16 mouse cellular contexts compared by ENCODE assay signal in the genomic region with DNA sequence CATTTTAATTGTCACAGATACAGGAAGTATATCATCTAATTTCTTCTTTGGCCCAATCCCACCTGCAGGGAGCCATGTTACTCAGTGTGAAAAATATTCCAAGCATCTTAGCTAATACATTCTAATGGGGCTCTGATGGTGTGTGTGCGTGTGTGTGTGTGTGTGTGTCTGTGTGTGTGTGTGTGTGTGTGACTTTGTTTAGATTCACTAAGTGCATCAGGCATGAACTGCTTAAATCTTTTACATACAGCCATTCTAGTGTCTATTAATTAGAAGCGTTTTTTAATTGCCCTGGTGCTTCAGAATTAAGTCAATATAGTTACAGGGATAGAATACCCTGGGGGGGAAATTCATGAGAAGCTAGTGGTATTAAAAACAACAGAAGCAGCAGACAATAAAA.
DNase-seq lines count a peak whose midpoint lies in the region; ATAC-seq and TF ChIP-seq lines count a peak whose summit lies in the region.
"Had no signal": no experiment of that assay in that cellular context is flagged by ENCODE, and none has a peak within 500 bp of the region (broad histone marks: within the 10 kb centered on the region; RNA-seq: fewer than 3 reads in every experiment).

No protein-coding gene starts in this region.

- H3K4me2 ChIP-seq in hindbrain, embryonic 14.5 days (replicated peaks) = no peak overlapping the region
- H3K4me2 ChIP-seq in hindbrain, embryonic 15.5 days = no peak overlapping the region
- no peak overlapping the region for H3K4me2 ChIP-seq in neural tube, embryonic 12.5 days (replicated peaks)
- H3K4me2 ChIP-seq in intestine, postnatal 0 days (replicated peaks; ENCODE audit: low read depth) = no peak overlapping the region
- H3K4me2 ChIP-seq: forebrain, embryonic 15.5 days had no signal

- H3K4me3 ChIP-seq in hindbrain, embryonic 14.5 days (replicated peaks; ENCODE audit: low read length) = no peak overlapping the region
- no peak overlapping the region for H3K4me3 ChIP-seq in hindbrain, embryonic 10.5 days
- H3K4me3 ChIP-seq in hindbrain, embryonic 15.5 days = no peak overlapping the region
- no peak overlapping the region for H3K4me3 ChIP-seq in neural tube, embryonic 12.5 days
- no peak overlapping the region for H3K4me3 ChIP-seq in intestine, postnatal 0 days (ENCODE audit: low read depth, low read length)
- H3K4me3 ChIP-seq: embryonic facial prominence, embryonic 10.5 days; forebrain, embryonic 15.5 days; heart, embryonic 10.5 days had no signal

- no peaks in the 10 kb centered on the region for H3K27me3 ChIP-seq in hindbrain, embryonic 14.5 days (ENCODE audit: control insufficient read depth, insufficient read depth, low read length)
- no peaks in the 10 kb centered on the region for H3K27me3 ChIP-seq in hindbrain, embryonic 10.5 days (ENCODE audit: insufficient read depth, poor library complexity, severe bottlenecking)
- no peaks in the 10 kb centered on the region for H3K27me3 ChIP-seq in hindbrain, embryonic 15.5 days
- H3K27me3 ChIP-seq in neural tube, embryonic 12.5 days (replicated peaks) = no peaks in the 10 kb centered on the region
- no peaks in the 10 kb centered on the region for H3K27me3 ChIP-seq in intestine, postnatal 0 days (replicated peaks; ENCODE audit: control insufficient read depth, insufficient read depth, low read length)
- H3K27me3 ChIP-seq: forebrain, embryonic 15.5 days had no signal

- WGBS in hindbrain, embryonic 14.5 days = 56% methylated on average over 2 of the region's 2 CpGs
- 89% methylated on average over 2 of the region's 2 CpGs for WGBS in hindbrain, embryonic 10.5 days
- WGBS in hindbrain, embryonic 15.5 days = 59% methylated on average over 2 of the region's 2 CpGs
- 78% methylated on average over 2 of the region's 2 CpGs for WGBS in neural tube, embryonic 12.5 days
- 86% methylated on average over 2 of the region's 2 CpGs for WGBS in intestine, postnatal 0 days

- no peaks in the 10 kb centered on the region for H3K9me3 ChIP-seq in hindbrain, embryonic 14.5 days (ENCODE audit: control insufficient read depth, low read length)
- H3K9me3 ChIP-seq in hindbrain, embryonic 10.5 days = no peaks in the 10 kb centered on the region
- no peaks in the 10 kb centered on the region for H3K9me3 ChIP-seq in hindbrain, embryonic 15.5 days
- no peaks in the 10 kb centered on the region for H3K9me3 ChIP-seq in neural tube, embryonic 12.5 days
- no peaks in the 10 kb centered on the region for H3K9me3 ChIP-seq in intestine, postnatal 0 days (ENCODE audit: control insufficient read depth)
- H3K9me3 ChIP-seq: embryonic facial prominence, embryonic 10.5 days; forebrain, embryonic 15.5 days; heart, embryonic 10.5 days had no signal

- H3K27ac ChIP-seq in hindbrain, embryonic 14.5 days = peak overlapping the region; percentile 59
- no peak overlapping the region for H3K27ac ChIP-seq in hindbrain, embryonic 10.5 days
- H3K27ac ChIP-seq in hindbrain, embryonic 15.5 days (replicated peaks) = no peak overlapping the region
- H3K27ac ChIP-seq in neural tube, embryonic 12.5 days = no peak overlapping the region
- H3K27ac ChIP-seq in intestine, postnatal 0 days (ENCODE audit: low read depth, low read length) = no peak overlapping the region
- H3K27ac ChIP-seq: embryonic facial prominence, embryonic 10.5 days; forebrain, embryonic 15.5 days; heart, embryonic 10.5 days had no signal

- peaks cover 8% of the 10 kb centered on the region for H3K4me1 ChIP-seq in hindbrain, embryonic 14.5 days (replicated peaks; ENCODE audit: control insufficient read depth, insufficient read depth, low read length)
- H3K4me1 ChIP-seq in hindbrain, embryonic 10.5 days (replicated peaks) = no peaks in the 10 kb centered on the region; the same call in 1 of the 2 replicates
- H3K4me1 ChIP-seq in hindbrain, embryonic 15.5 days (replicated peaks) = peaks cover 8% of the 10 kb centered on the region; the same call in 1 of the 2 replicates
- H3K4me1 ChIP-seq in neural tube, embryonic 12.5 days = no peaks in the 10 kb centered on the region
- H3K4me1 ChIP-seq in intestine, postnatal 0 days (replicated peaks; ENCODE audit: control insufficient read depth, insufficient read depth, low read length) = no peaks in the 10 kb centered on the region
- H3K4me1 ChIP-seq: heart, embryonic 10.5 days had no signal

- no peak overlapping the region for H3K9ac ChIP-seq in hindbrain, embryonic 14.5 days
- H3K9ac ChIP-seq in hindbrain, embryonic 15.5 days = no peak overlapping the region
- no peak overlapping the region for H3K9ac ChIP-seq in neural tube, embryonic 12.5 days
- no peak overlapping the region for H3K9ac ChIP-seq in intestine, postnatal 0 days (ENCODE audit: low read depth, low read length)
- H3K9ac ChIP-seq: forebrain, embryonic 15.5 days had no signal

- intact Hi-C loops in heart, postnatal 10 days (cut with DNase I) = no loop called here

- peak; percentile 61 for ATAC-seq in hindbrain, embryonic 14.5 days (ENCODE audit: low FRiP score)
- peak; percentile 34; the same call in 1 of the 2 replicates for ATAC-seq in hindbrain, embryonic 15.5 days (ENCODE audit: low FRiP score, low read depth)
- ATAC-seq in neural tube, embryonic 12.5 days (ENCODE audit: low FRiP score, low read depth) = peak; percentile 76
- ATAC-seq in intestine, postnatal 0 days = no peak

- no peak for DNase-seq in hindbrain, embryonic 14.5 days (ENCODE audit: low spot score)
- DNase-seq in hindbrain, embryonic 10.5 days (ENCODE audit: low spot score) = no peak
- DNase-seq in heart, postnatal 10 days = no peak
- DNase-seq: adrenal gland, adult 8-10 months; adrenal gland, postnatal 36 days; cerebellum, adult 2 months; cerebellum, postnatal 10 days; gastrocnemius, postnatal 10 days; heart, adult 18-20 months; heart, postnatal 14 days had no signal

- no peak for TF ChIP-seq CTCF in intestine, postnatal 0 days (IDR thresholded peaks at IDR 0.05; ENCODE audit: low read depth)

- H3K36me3 ChIP-seq in hindbrain, embryonic 14.5 days (replicated peaks; ENCODE audit: control insufficient read depth, insufficient read depth) = no peaks in the 10 kb centered on the region
- no peaks in the 10 kb centered on the region for H3K36me3 ChIP-seq in hindbrain, embryonic 10.5 days
- H3K36me3 ChIP-seq in hindbrain, embryonic 15.5 days = no peaks in the 10 kb centered on the region
- no peaks in the 10 kb centered on the region for H3K36me3 ChIP-seq in neural tube, embryonic 12.5 days
- no peaks in the 10 kb centered on the region for H3K36me3 ChIP-seq in intestine, postnatal 0 days (ENCODE audit: control insufficient read depth, insufficient read depth)
- H3K36me3 ChIP-seq: embryonic facial prominence, embryonic 10.5 days; forebrain, embryonic 15.5 days; heart, embryonic 10.5 days had no signal
